Mouse (Mus musculus) embryonic stem cell, embryonic (primary cell): ENCODE data around the gene Rcor3.

ENCODE experiments used
- CTCF ChIA-PET, 4 experiments: fragments of 300-600 bp in 2 of 4; fragments of 350-600 bp in 2 of 4; sonication (Branson Sonifier 250); formaldehyde crosslinking; loops; one replicate each; lab custom pipeline; 2022; ENCODE audit warnings: inconsistent platforms in 2 of 4; lab: Charles Lee
- POLR2A ChIA-PET, 4 experiments: fragments of 300-600 bp in 2 of 4; fragments of 350-600 bp in 2 of 4; sonication (Branson Sonifier 250); formaldehyde crosslinking; loops; one replicate each; lab custom pipeline; 2022; ENCODE audit warnings: antibody characterized with exemption in 4 of 4, inconsistent platforms in 1 of 4; lab: Charles Lee

The Rcor3 gene

DNA sequence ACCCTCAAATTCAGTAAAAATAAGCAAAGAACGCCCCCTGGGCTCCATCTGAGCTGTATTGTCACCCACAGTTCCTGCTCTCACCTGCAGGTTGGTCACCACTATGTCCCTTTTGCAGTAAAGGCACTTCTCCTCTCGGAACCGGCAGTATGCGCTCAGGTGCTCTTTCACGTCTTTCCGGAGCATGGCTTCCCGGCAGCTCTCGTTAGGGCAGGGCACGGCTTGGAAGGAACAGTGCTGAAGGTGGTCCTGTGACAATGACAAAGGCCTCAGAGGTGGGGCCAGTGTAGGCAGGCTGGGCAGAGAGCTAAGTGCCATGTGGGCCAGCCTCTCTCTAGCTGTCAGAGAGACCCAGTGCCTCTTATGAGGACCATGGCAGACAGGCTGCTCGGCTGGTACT is 79.0 kb downstream of the Rcor3 start:
- ChIA-PET CTCF (interaction anchor here in 3 of 4 experiments (0.6 to 1.6 kb wide), 4 partner anchors 8 to 333 kb away, joined by 3 to 8 read pairs (median 4); partner anchors contain the start of gene Traf5 (in 1 of the 3)), POLR2A (interaction anchor here in 2 of 4 experiments (0.5 to 1.3 kb wide), 6 partner anchors 8 to 692 kb away, joined by 3 to 4 read pairs (median 3); partner anchors contain the start of gene Traf5 (in 1 of the 2))

DNA sequence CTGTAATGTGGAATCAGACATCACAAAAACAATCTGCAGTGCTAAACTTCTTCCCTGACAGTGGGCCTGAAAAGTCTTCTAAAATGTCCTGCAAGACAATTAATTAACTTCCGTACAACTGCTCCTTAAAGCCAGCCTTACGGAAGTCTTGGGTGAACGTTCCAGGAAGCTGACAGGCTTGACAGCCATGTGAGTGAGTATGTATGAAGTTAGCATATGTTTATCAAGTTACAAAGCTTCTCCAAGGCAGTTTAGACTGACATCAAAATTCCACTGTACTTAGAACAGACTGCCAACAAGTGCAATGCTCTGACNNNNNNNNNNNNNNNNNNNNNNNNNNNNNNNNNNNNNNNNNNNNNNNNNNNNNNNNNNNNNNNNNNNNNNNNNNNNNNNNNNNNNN is 84.1 kb downstream of the Rcor3 start:
- ChIA-PET POLR2A (no interaction called here), CTCF (interaction anchor here in 1 of 4 experiments (1.5 kb wide), 1 partner anchor 12 kb away, joined by 3 read pairs; no protein-coding TSS in a partner anchor)

DNA sequence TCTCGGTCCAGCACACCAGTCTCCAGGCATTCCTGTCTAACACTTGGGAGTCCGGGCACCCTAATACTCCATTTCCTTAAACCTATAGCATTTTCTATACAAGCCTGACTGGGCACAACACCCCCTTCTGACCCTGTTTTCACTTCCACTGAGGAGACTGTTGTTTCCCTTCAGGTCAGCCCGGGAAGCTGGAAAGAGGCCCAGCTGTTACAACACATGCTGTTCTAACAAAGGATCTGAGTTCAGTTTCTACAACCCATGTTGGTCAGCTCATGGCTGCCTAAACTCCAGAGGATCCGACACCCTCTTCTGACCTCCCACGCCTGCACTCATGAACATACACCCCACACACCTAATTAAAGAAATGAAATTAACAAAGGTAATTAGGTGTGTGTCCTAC is 84.9 kb downstream of the Rcor3 start:
- POLR2A ChIA-PET: interaction anchor here in 2 of 4 experiments (0.6 to 1.0 kb wide), 2 partner anchors 21 to 55 kb away, joined by 3 read pairs; no protein-coding TSS in a partner anchor

DNA sequence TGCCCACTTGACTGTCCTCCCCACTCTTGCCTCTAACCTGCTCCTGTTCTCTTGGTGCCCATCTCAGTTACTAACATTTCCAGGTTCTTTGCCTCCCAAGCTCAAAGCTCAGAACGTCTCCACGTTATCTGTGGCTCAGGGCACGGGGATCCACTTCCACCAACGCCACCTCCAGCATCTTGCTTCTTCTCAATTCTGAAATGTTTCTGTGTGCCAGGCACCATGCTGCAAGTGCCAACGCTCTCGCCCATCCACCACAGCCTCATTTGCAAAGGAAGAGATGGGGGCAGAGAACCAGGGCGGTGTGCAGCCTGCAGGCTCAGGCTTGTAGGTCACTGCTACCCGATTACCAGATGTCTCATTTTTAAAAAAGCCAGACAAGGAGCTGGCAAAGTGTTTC is 85.4 kb downstream of the Rcor3 start:
- CTCF ChIA-PET: interaction anchor here in 1 of 4 experiments (0.8 kb wide), 1 partner anchor 53 kb away, joined by 3 read pairs; no protein-coding TSS in a partner anchor
- POLR2A ChIA-PET: interaction anchor here in 2 of 4 experiments (0.6 to 1.0 kb wide), 2 partner anchors 22 to 55 kb away, joined by 3 read pairs; no protein-coding TSS in a partner anchor

More for the DNA sequence above, 84.9 kb downstream of the Rcor3 start:
- CTCF ChIA-PET: no interaction called here
